Mouse (Mus musculus) megakaryocyte-erythroid progenitor cell, adult 5 weeks (primary cell): ENCODE data around the gene Bmp3. TPM values are rescaled to one million over a fixed set of nuclear protein-coding genes. Genes with fewer than 3 reads are reported as not detected.

Experiments used
- polyA plus RNA-seq: library from polyadenylated mRNA; stranded (reverse); fragments of >175 nt; gene quantifications from 2 replicates; pipeline ENCODE4 v1.2.3, GENCODE M21; 2012

Gene Bmp3
- 0.03 TPM in 1 of 2 replicates, not detected in the other for polyA plus RNA-seq

DNA sequence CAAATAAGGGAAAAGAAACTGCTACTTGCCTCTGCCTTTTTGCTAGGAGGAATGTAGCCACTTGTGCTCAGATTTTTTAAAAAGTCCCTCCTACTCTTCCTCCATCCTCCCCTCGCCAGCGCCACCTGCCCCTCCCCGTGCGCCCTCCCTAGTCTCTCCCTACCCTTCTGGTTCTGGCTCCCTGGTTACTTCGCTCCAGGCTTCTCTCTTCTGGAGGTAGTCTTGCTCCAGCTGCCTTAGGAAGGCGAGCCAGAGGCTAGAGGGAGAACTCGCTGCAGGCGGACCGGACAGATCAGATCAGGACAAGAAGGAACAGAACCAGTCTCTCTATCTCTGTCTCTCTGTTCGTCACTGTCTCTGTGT, at the start of gene Bmp3:
Gene Bmp3, plus strand, starts transcription at position 152 of the 363 bp plus-strand sequence.

Other genes starting within 250 kb of the Bmp3 start
- not detected in 2 replicates for gene Prkg2, start 182.9 kb downstream of the Bmp3 start, polyA plus RNA-seq